Mouse (Mus musculus): ENCODE results near the gene Cfap157. TPM values are rescaled to one million over a fixed set of nuclear protein-coding genes. Genes with fewer than 3 reads are reported as not detected.

The Cfap157 gene
- polyA plus RNA-seq, 1 experiment from 2014 or later, result 0.39 TPM

GRCm38 (mm10) chr2:32821041-32821802 is 37.0 kb upstream of the Cfap157 start:
- H3K4me3 ChIP-seq (ENCODE audit: low read length), result no peak overlapping the region
- H3K27me3 ChIP-seq (ENCODE audit: control insufficient read depth, insufficient read depth, low read length), result no peaks in the 10 kb centered on the region
- no peak overlapping the region for H3K27ac ChIP-seq (ENCODE audit: low read depth, low read length)
- no peak for ATAC-seq (ENCODE audit: low FRiP score, low TSS enrichment)
- H3K9ac ChIP-seq (ENCODE audit: low read depth, low read length), result no peak overlapping the region
- H3K4me2 ChIP-seq (replicated peaks; ENCODE audit: low read depth, low read length), result no peak overlapping the region
- 78% methylated on average over 11 of the region's 11 CpGs for WGBS
- peaks cover 6% of the 10 kb centered on the region; the same call in 1 of the 2 replicates for H3K36me3 ChIP-seq (ENCODE audit: control insufficient read depth, insufficient read depth, low read length)
- peaks cover 8% of the 10 kb centered on the region; the same call in 1 of the 2 replicates for H3K4me1 ChIP-seq (ENCODE audit: control insufficient read depth, insufficient read depth, low read length)
- no peaks in the 10 kb centered on the region for H3K9me3 ChIP-seq (ENCODE audit: control insufficient read depth, low read length)

- 92% methylated on average over 5 of the region's 5 CpGs for WGBS
- H3K36me3 ChIP-seq (ENCODE audit: control insufficient read depth, insufficient read depth, low read length), result peaks cover 8% of the 10 kb centered on the region; the same call in 1 of the 2 replicates
- no peak overlapping the region for H3K4me3 ChIP-seq (ENCODE audit: low read length)
- no peak overlapping the region for H3K9ac ChIP-seq (ENCODE audit: low read depth, low read length)
- no peak overlapping the region for H3K4me2 ChIP-seq (replicated peaks; ENCODE audit: low read depth, low read length)
- H3K27me3 ChIP-seq (ENCODE audit: control insufficient read depth, insufficient read depth, low read length), result no peaks in the 10 kb centered on the region
- ATAC-seq (ENCODE audit: low FRiP score, low TSS enrichment), result no peak
- H3K27ac ChIP-seq (ENCODE audit: low read depth, low read length), result no peak overlapping the region
- no peaks in the 10 kb centered on the region for H3K9me3 ChIP-seq (ENCODE audit: control insufficient read depth, low read length)
- no peaks in the 10 kb centered on the region; the same call in 1 of the 2 replicates for H3K4me1 ChIP-seq (ENCODE audit: control insufficient read depth, insufficient read depth, low read length)
Measured at GRCm38 (mm10) chr2:32818208-32818607, 34.0 kb upstream of the Cfap157 start.

GRCm38 (mm10) chr2:32817589-32817988 is 33.4 kb upstream of the Cfap157 start:
- H3K27me3 ChIP-seq (ENCODE audit: control insufficient read depth, insufficient read depth, low read length), result no peaks in the 10 kb centered on the region
- H3K36me3 ChIP-seq (ENCODE audit: control insufficient read depth, insufficient read depth, low read length), result peaks cover 9% of the 10 kb centered on the region; the same call in 1 of the 2 replicates
- no peak for ATAC-seq (ENCODE audit: low FRiP score, low TSS enrichment)
- H3K4me3 ChIP-seq (ENCODE audit: low read length), result no peak overlapping the region
- no peaks in the 10 kb centered on the region for H3K4me1 ChIP-seq (ENCODE audit: control insufficient read depth, insufficient read depth, low read length)
- WGBS, result 78% methylated on average over 7 of the region's 7 CpGs
- H3K27ac ChIP-seq (ENCODE audit: low read depth, low read length), result no peak overlapping the region
- H3K9ac ChIP-seq (ENCODE audit: low read depth, low read length), result no peak overlapping the region
- H3K9me3 ChIP-seq (ENCODE audit: control insufficient read depth, low read length), result no peaks in the 10 kb centered on the region
- no peak overlapping the region for H3K4me2 ChIP-seq (replicated peaks; ENCODE audit: low read depth, low read length)

GRCm38 (mm10) chr2:32816946-32817581 is 32.8 kb upstream of the Cfap157 start:
- no peaks in the 10 kb centered on the region for H3K9me3 ChIP-seq (ENCODE audit: control insufficient read depth, low read length)
- 64% methylated on average over 17 of the region's 17 CpGs for WGBS

GRCm38 (mm10) chr2:32816497-32816896 is 32.3 kb upstream of the Cfap157 start:
- ATAC-seq (ENCODE audit: low FRiP score, low TSS enrichment), result no peak
- 95% methylated on average over 2 of the region's 2 CpGs for WGBS
- Histone ChIP-seq H3K27me3 (ENCODE audit: control insufficient read depth, insufficient read depth, low read length) (no peaks in the 10 kb centered on the region), H3K9me3 (ENCODE audit: control insufficient read depth, low read length) (no peaks in the 10 kb centered on the region), H3K4me1 (ENCODE audit: control insufficient read depth, insufficient read depth, low read length) (no peaks in the 10 kb centered on the region), H3K4me3 (ENCODE audit: low read length) (no peak overlapping the region), H3K9ac (ENCODE audit: low read depth, low read length) (no peak overlapping the region), H3K27ac (ENCODE audit: low read depth, low read length) (no peak overlapping the region), H3K4me2 (replicated peaks; ENCODE audit: low read depth, low read length) (no peak overlapping the region), H3K36me3 (ENCODE audit: control insufficient read depth, insufficient read depth, low read length) (peaks cover 9% of the 10 kb centered on the region; the same call in 1 of the 2 replicates)

More at GRCm38 (mm10) chr2:32816946-32817581, 32.8 kb upstream of the Cfap157 start:
- Histone ChIP-seq H3K27me3 (ENCODE audit: control insufficient read depth, insufficient read depth, low read length) (no peaks in the 10 kb centered on the region), H3K27ac (ENCODE audit: low read depth, low read length) (no peak overlapping the region), H3K36me3 (ENCODE audit: control insufficient read depth, insufficient read depth, low read length) (peaks cover 9% of the 10 kb centered on the region; the same call in 1 of the 2 replicates), H3K9ac (ENCODE audit: low read depth, low read length) (no peak overlapping the region), H3K4me2 (replicated peaks; ENCODE audit: low read depth, low read length) (no peak overlapping the region), H3K4me1 (ENCODE audit: control insufficient read depth, insufficient read depth, low read length) (no peaks in the 10 kb centered on the region), H3K4me3 (ENCODE audit: low read length) (no peak overlapping the region)
- no peak for ATAC-seq (ENCODE audit: low FRiP score, low TSS enrichment)

- Histone ChIP-seq H3K27ac (ENCODE audit: low read depth, low read length) (no peak overlapping the region), H3K9me3 (ENCODE audit: control insufficient read depth, low read length) (no peaks in the 10 kb centered on the region), H3K27me3 (ENCODE audit: control insufficient read depth, insufficient read depth, low read length) (no peaks in the 10 kb centered on the region), H3K4me2 (replicated peaks; ENCODE audit: low read depth, low read length) (no peak overlapping the region), H3K36me3 (ENCODE audit: control insufficient read depth, insufficient read depth, low read length) (peaks cover 7% of the 10 kb centered on the region; the same call in 1 of the 2 replicates), H3K9ac (ENCODE audit: low read depth, low read length) (no peak overlapping the region), H3K4me1 (ENCODE audit: control insufficient read depth, insufficient read depth, low read length) (no peaks in the 10 kb centered on the region), H3K4me3 (ENCODE audit: low read length) (no peak overlapping the region)
- 76% methylated on average over 8 of the region's 8 CpGs for WGBS
- ATAC-seq (ENCODE audit: low FRiP score, low TSS enrichment), result no peak
Measured at GRCm38 (mm10) chr2:32811959-32812358, 27.7 kb upstream of the Cfap157 start.

GRCm38 (mm10) chr2:32808816-32809566 is 24.8 kb upstream of the Cfap157 start:
- 0 out of 2 replicates have a peak, but pooled peaks have one; percentile 12 for ATAC-seq (ENCODE audit: low FRiP score, low TSS enrichment)
- Histone ChIP-seq H3K27ac (ENCODE audit: low read depth, low read length) (no peak overlapping the region), H3K27me3 (ENCODE audit: control insufficient read depth, insufficient read depth, low read length) (no peaks in the 10 kb centered on the region), H3K4me1 (ENCODE audit: control insufficient read depth, insufficient read depth, low read length) (no peaks in the 10 kb centered on the region), H3K9ac (ENCODE audit: low read depth, low read length) (no peak overlapping the region), H3K9me3 (ENCODE audit: control insufficient read depth, low read length) (no peaks in the 10 kb centered on the region), H3K36me3 (ENCODE audit: control insufficient read depth, insufficient read depth, low read length) (peaks cover 14% of the 10 kb centered on the region; the same call in 1 of the 2 replicates), H3K4me3 (ENCODE audit: low read length) (no peak overlapping the region), H3K4me2 (replicated peaks; ENCODE audit: low read depth, low read length) (no peak overlapping the region)
- 89% methylated on average over 14 of the region's 14 CpGs for WGBS

GRCm38 (mm10) chr2:32798251-32798962 is 14.2 kb upstream of the Cfap157 start:
- H3K36me3 ChIP-seq (ENCODE audit: control insufficient read depth, insufficient read depth, low read length), result peaks cover 10% of the 10 kb centered on the region; the same call in 1 of the 2 replicates
- 46% methylated on average over 10 of the region's 10 CpGs for WGBS
- H3K4me3 ChIP-seq (ENCODE audit: low read length), result no peak overlapping the region
- no peaks in the 10 kb centered on the region for H3K27me3 ChIP-seq (ENCODE audit: control insufficient read depth, insufficient read depth, low read length)
- no peak overlapping the region for H3K9ac ChIP-seq (ENCODE audit: low read depth, low read length)
- no peak for ATAC-seq (ENCODE audit: low FRiP score, low TSS enrichment)
- H3K4me2 ChIP-seq (replicated peaks; ENCODE audit: low read depth, low read length), result no peak overlapping the region
- H3K4me1 ChIP-seq (ENCODE audit: control insufficient read depth, insufficient read depth, low read length), result no peaks in the 10 kb centered on the region
- H3K9me3 ChIP-seq (ENCODE audit: control insufficient read depth, low read length), result no peaks in the 10 kb centered on the region
- H3K27ac ChIP-seq (ENCODE audit: low read depth, low read length), result no peak overlapping the region

All from kidney, embryonic 14.5 days (tissue).